Mouse (Mus musculus): ENCODE measurements around the gene Mrps18a.

The Mrps18a gene

DNA sequence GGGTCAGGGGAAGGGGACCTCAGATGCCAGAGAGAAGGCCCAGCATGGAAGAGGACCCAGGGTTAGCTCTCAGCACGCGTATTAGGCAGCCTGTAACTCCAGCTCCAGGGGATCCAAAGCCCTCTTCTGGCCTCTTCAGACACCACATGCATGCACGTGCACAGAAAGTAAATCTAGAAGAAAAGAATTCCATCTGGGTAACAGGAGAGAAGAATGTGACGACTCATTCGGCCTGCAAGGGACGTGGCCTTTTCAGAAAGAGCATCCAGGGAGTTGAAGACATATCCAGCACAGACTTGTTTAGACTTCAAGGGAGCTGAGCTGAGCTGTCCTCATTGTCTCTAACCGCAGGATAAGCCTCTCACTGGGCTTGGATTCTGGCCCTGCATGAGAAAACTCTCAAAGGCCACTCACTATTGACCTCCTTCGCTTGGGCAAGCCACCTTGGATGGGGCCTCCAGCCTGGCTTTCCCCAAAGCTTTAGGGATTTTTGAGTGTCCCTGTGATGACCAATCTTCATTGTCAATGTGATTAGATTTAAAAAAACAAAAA is 8.1 kb upstream of the Mrps18a start:
- DNase-seq = no peak

DNA sequence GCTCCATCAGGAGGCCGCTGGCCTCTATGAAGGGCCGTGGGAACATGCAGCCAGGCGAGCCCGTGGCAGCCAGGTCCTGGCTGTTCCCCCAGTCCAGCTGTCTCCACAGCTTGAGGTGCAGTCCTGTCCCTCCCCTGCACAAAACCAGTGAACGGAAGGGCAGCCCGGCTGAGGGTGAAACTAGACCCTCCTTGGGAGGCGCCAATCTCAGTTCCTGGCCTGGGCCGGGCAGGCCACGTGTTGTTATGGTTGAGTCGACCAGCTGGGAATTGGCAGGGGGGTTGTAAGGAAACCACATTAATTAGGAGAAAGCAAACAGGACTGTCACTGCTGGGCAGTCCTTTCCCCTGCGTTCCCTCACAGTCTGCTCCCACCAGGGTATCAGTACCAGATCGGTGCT is 6.3 kb upstream of the Mrps18a start:
- no peak for DNase-seq

DNA sequence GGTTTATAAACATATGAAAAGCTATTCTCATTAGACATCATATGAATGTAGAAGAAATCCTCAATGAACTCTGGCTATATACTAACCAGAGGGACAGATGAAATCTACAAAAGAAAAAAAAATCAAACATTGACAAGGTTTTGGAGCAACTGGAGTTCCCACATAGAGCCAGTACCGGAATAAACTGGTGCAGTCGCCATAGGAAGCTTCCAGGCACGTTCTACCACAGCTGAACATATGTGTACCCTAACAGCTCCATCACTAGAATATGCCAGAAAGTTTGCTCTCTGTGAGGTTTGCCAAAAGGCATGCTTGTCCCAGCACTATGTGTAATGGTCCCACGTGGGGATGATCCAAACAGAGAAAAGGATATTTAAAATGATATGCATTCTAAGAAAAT is 2.5 kb upstream of the Mrps18a start:
- DNase-seq = no peak

DNA sequence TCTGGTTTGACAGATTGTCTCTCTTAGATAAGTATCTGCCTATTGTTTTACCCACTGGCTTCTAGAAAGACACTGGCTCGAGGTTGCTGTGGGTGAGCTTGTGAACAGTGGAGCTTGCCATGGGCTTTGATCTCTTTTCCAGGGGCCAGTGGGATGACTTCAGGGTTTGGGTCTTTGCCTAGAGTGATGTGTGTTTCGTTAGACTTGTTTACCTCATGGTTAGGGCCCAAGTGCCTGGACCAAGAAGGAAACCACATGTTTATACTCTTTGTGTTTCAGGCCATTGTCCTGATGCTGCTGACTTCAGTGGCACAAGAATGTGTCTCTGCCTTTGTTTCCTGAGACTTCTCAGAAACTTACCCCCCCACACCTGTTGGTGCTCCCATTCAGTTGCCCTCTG is 4.7 kb downstream of the Mrps18a start:
- DNase-seq = no peak

DNA sequence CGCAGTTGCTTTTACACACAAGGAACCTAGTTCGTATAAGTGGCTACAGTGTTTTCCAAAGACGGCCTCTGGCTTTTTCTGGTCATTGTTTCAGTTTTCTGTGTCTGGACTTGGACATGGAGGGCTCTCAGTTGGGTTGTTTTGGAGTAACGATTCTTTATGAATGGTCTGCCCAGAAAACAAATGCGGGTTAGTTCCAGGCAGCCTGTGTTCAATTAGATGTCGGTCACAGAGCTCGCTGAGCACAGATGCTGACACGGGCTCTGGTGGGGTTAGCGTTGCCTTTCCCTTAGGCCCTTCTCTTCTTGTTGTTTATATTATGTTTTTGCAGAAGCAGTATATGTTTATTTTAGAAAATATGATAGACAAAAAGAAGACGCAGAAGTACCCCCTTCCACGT is 5.4 kb downstream of the Mrps18a start:
- DNase-seq = no peak

DNA sequence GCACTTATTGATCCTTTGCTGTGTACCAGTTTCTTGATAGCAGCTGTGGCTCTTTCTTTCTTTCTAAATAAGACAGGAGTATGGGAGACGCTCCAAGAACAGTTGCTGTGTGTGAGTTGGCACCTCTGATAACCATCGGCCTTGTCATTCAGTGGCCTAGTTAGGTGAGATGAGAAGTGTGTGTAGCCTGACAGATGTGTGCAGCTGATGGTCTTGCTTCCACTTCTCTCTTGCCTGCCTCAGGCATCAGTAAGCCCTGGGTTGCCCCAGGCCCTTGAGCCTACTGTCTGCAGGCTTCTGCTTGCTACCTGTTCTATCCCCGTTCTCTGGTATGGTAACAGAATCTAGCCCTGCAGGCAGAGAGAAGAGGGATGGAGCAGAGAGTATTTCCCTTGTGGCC is 6.1 kb downstream of the Mrps18a start:
- DNase-seq = no peak

DNA sequence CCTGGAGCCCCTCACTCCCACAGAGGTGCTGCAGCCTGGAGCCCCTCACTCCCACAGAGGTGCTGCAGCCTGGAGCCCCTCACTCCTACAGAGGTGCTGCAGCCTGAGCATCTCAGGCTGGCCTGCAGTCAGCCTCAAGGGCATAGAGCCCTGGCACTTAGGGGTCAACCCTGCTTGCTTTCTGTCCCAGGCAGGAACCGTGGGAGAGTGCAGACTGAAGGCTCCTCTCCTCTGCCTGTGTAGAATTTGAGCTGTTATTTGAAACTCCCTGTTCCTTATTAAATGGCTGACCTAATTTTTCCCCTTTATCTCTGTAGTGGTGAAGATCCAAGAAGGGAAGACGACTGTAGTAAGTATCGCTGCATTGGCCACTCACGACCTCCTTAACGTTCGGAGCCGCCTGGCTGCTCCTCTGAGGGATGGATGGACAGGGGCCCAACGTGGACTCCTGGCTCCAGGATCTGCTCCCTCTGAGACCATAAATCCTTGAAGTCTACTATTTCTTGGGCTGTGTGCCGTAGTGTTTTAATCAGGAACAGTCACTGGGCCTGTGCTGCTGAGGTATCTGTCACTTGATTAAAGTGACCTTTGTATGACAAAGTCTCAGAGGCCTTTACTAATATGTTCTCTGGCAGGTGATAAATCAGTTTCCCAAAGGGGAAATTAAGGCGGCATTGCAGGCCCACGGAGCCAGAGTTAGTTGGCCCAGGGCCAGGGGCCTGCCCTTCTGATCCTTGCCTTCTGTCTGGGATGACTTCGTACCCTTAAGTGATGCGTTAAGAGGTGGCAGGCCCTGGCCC is 7.0 kb downstream of the Mrps18a start:
- DNase-seq = no peak

DNA sequence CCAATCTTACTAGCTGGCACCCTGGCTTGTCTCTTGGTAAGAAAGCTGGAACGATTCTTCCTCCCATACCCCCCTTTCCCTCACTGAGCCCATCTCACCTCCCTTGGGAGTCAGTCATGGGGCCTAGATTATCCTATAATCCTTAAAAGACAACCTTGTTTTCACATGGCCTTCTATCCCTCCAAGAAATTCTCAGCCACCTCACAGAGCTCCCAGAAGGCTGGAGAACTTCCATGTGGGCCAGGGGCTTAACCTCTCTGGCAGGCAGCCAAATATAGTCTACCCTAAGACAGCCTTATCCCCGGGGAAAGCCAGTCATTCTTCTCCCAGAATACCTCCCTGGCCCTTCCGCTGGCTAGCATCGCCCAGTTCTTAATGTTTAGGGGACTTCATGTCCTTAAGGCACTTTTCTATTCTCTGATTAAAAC is 7.7 kb downstream of the Mrps18a start:
- DNase-seq = no peak

DNA sequence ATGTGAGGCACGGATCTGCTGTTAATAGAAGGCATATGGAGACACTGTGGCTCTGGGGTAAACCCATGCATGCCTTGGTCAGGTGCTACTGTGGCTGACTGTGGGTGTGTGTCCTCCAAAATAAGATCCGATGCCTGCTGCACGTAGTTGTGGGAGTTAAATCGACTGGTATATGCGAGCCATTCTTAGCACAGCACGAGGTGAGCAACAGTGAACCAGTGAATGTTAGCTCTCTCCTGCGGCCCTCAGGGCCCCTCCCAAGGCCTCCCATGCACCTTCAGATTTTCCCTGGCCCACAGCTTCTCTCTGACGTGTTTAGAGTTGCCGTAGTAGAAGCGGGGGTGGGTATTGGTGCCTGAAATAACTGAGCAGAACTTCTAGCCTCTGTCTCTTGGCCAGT is 8.9 kb downstream of the Mrps18a start:
- no peak for DNase-seq

DNA sequence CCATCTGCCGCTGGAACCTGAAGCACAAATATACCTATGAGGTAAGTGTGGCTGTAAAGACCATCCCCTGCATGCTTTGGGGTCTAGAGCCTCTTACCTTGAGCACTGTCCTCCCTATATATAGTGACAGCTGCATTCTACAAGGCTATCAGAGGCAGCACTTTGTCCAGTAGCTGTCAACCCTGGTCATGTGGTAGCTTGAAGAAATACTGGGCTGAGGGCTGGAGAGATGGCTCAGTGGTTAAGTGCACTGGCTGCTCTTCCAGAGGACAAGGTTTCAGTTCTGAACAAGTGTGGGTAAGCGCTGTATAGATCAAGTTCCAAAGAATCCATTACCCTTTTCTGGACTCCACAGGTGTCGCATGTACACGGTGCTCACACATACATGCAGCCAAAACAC is 12.0 kb downstream of the Mrps18a start:
- no peak for DNase-seq

DNA sequence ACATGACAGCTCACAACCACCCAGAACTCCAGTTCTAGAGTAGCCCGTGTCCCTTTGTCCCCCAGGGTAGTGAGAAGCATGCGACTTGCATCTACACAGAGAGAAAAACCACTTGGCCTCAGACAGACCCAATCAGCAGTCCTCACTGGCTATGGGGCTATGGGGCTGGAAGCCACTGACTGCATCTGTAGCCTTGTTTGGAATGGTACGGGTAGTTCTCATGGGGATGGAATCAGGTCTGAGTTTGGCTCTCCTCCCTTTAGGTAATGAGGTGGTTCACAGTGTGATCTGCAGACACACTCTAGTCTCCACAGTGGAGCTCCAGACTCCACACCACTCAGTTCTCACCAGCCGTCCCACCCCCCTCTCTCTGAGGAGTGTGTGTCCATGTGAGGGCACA is 12.5 kb downstream of the Mrps18a start:
- no peak for DNase-seq

DNA sequence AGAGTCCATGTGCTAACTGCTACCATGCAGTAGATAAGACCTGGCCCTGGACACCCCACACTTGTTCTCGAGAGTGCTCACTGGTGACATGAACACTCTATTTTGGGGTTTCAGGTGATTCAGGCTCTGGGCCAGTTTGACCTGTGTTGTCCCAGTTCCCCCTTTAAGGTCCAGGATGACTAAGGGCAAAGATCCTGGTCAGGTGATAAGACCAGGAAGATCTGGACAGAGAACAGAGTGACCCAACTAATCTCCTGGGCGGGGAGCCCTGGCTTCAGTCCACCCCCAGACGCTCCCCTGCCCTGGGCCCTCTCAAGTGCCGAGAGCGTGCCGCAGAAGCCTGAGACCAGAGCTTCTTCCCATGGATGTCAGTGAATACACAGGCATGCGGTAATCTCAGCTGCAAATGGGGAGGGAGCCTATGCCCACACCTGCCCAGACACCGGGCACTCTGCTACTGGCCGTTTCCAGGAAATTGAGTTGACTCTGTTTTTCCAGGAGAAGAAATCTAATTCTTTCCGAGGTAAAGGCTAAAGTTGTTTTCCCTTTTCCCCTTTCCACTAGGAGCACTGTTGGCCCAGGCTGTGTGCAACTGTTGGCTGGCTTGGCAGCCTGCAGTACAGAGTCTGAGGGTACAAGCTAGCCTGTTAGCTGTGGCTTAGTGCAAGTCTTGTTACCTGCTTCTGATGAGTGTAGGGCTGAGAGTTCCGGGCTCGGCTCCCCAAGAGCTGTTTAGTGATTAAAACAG is 13.3 kb downstream of the Mrps18a start:
- no peak for DNase-seq

DNA sequence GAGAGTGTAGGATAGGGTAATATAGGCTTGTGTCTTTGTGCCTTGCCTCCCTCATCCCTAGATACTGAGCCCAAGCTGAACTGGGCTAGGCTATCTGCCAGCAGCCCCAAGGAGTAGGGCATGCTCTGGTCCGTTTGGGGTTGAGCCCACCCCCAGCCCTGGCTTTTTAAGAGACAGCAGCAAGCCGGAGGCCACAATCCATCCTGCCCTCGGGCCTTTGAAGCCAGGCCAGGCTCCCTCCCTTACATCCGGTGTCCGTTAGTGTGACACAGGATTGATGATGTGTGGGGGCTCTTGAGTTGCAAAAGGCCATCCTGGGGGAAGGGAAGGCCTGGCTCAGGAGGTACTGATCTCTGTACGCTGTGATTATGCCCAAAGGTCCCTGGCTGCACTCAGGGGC is 15.8 kb downstream of the Mrps18a start:
- DNase-seq = no peak

DNA sequence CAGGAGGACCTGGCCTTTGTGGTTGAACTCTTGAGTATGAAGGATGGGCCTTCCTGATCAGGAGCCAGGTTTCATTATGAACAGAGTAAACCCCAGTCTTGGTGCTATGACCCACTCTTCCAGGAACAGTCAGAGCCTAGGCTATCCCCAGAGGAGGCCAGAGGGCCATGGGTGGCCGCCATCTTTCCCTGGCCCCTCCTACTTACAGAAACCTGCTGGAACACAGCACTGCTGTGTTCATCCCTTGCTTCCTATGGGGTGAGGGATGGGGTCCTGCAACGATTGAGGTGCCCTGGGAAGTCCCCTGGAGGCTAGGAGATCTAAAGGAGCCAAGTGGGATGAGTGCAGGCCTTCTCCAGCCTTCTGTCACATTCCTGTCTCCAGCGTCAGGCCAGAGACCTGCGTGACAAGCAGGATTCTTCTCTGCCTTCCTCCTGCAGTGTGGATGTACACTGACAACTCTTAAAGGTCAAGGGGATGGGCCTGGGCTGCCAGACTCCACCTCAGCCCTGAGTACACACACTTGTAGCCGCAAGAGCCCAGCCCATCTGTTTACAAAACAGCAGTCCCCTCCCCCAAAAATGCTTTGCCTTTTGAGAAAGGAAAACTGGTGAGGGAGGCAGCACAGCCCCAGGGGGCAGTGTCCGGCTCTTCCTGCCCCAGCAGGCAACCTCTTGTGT is 17.2 kb downstream of the Mrps18a start:
- no peak for DNase-seq

DNA sequence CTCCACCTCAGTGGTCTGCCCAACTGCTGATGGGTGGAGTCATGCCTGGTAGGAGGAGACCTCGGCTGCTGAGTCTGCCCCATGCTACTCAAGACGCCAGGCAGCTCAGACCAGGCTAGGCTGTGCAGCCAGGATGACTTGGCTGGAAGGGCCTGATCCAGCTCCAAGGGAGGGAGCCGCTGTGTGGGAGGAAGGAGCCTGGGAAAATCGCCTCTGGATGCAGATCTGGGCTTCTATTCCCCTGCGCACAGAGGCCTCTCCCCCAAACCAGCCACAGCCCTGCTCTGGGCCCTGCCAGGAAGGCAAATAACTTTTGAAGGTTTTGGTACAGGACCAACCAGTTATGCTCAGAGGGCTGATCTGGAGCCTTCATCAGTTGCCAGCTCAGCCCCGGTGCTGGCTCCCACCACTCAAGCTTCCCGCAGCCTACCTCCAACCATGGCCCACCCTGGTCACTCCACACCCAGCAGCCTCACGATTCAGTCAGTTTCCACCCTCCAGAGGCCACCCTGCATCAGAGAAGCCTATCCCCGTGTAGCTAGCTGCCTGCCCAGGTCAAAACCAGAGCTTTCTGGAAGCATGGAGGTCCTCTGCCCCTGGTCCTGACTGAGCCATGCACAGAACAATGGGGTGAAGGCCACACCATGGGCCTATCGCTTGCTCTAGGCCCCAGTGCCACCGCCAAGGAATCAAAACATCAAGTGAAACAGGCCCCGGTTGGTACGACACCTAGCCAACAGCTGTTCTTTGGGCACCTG is 19.1 kb downstream of the Mrps18a start:
- no peak for DNase-seq

DNA sequence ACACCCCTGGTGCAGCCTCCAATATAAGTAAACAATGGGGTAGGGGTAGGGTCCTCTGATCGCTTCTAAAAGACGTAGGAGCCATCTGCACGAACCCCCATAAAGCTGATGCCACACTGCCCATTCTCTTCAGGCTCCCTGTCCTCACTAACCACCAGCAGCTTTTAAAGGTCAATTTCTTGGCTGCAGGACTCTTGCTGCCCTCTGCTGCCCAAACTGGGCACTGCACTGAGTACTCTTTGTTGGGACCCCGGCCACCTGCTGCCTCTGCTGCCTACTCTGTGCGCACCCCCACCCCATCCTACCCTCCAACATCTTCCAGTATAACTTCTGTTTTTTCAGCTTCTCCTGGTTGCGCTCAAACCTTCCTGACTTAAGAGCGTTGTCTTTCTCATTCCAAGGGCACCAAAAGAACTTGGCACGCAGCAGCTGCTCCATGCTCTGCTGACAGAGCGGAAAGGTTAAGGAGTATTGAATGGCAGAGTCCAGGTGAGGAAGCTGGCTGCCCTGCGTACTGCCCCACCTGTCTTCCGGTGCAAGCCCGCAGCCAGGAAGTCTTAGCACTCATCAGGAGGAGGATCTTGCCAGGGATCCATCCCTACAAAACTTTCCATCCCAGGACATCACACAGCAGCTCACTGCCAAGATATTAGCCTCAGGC is 21.4 kb downstream of the Mrps18a start:
- peak; percentile 76 for DNase-seq

DNA sequence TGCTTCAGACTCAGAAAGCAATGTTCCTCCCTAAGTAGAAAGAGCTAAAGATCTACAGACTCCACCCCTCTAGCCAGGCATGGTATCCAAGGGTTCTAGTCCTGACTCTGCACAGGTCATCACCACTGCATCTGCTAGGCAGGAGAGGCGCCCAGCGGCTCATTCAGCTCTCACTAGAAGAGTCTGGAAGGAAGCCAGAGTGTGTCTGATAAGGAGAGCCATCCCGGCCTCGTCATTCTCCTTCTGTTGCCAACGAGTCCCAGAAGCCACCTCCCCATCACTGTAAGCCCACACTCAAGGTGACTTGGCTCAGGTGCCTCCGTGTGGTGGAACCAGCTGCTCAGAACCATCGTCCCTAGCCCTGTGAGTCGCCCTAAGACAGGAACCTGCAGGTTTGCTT is 22.1 kb downstream of the Mrps18a start:
- no peak for DNase-seq

DNA sequence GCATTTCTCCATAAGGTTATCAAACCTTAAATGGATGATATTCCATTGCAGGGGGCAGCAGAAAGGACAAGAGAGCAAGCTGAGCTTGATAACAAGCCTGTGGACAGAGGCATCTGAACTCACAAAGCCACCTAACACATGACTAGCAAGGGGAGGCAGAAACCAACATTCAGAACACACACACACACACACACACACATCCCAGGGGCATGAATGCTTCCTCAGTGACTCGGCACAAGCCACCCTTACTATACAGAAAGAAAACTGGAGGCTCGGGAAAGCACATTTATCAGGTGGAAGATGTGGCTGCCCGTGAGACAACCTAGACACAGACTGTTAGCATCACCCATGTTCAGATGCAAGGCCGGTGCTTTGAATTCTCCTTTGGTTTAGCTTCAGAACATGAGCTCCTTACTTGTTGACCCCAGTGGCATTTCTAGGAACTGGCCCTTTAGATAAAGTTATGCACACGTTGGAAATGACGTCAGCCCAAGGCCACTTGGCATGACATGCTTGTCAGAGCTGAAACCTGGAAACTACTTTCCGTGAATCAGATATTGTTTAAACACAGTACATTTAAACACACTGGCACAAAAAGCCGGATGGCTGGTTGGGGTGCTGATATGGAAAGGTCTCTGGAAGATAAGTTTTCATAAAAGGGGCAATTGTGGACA is 27.9 kb downstream of the Mrps18a start:
- DNase-seq = no peak

DNA sequence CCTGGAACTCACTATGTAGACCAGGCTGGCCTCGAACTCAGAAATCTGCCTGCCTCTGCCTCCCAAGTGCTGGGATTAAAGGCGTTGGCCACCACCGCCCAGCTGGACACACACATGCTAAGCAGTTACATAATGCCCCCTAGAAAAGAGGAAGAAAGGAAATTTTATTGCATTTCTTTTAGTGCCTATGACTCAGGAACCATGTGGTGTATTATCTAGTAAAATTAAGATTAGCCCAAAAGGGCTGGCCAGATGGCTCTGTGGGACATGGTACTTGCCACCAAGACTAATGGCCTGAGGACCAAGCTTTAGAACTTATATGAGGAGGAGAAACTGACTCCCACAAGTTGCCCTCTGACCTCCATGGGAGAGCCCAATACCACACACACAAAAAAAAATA is 29.1 kb downstream of the Mrps18a start:
- no peak for DNase-seq

DNA sequence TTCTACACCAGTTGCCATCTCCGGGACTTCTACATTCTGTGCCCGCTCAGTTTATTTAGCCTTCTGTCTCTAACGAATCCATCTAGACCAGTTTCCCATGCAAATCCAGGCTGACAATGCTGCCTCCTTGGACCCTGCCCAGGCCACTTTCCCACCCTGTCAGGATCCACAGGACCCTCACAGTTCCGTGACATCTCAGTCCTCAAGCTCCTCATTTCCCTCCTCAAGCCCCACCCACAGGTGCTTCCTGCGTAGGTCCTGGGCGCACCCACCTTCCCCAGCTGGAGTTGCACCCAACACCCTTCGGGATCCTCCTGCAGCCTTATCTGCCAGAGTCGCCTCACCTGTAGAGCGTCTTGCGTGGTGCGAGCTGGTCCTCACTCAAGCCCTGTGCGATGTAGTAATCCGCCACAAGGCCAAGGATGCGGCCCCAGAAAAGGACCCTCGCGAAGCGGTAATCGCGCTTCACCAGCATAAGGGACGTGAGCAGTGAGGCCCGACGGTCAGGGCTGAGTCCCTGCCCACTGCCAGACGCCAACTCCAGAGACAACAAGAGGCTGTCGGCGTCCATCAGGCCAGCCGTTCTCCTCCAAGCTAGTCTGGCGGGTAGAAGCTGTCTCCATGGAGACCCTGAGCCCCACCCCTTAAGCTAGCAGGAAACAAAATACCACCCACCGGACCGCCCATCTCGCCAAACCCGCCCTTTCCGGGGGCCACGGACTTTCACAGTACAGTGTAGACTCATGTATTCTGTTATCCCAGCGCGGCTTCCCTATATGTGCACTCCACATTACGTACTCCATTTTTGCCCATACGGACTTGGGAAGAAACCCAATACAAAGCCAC is 33.0 kb downstream of the Mrps18a start, which contains the start of gene Rsph9:
TSS of gene Rsph9 (minus strand) at position 639 of the 846 bp plus-strand sequence.
- peak; percentile 78 for DNase-seq

All from right cerebral cortex, postnatal 14 days (tissue).